Mouse (Mus musculus) thymus, adult 2 months (tissue): ENCODE measurements at regions not wholly inside any gene's neighbourhood (a gene's known extent, or its start where the extent isn't known, plus 50 kb on each side); places are given as distances from the start of the nearest gene placed in this dataset.

ENCODE experiments used
- CTCF ChIP-seq: fragments of 200-500 bp; IDR thresholded peaks from 2 replicates; pipeline ENCODE4 v1.5.1; 2012; ENCODE audit warnings: mild to moderate bottlenecking, control low read depth, low read length, moderate library complexity, borderline replicate concordance; ENCODE audit not compliant: control insufficient read depth, poor library complexity, insufficient read depth; ENCODE audit errors: extremely low read depth
- POLR2A ChIP-seq: fragments of 200-500 bp; IDR thresholded peaks from 2 replicates; pipeline ENCODE4 v1.6.1; 2012; ENCODE audit warnings: mild to moderate bottlenecking, low read length, control low read depth, moderate library complexity; ENCODE audit not compliant: control insufficient read depth, poor library complexity, insufficient read depth; ENCODE audit errors: extremely low read depth

DNA sequence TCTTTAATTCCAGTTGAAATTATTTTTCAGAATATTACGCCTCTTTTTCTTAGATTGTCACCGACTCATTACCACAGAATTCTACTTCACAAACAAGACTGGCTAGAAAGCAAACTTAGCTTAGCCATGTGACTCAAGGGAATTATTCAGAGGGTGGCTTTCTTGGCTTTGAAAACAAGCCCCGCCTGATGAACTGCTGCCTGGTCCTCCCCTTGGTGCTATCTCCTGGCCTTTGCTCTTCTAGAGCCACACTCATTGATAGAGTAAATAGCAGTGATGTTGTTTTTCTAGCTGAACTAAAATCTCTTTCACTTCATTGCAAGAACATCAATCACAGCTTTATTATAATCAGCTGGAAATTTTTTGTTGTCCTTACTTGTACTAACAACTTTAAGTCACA lies 713.0 kb upstream of the Cited2 start:
- TF ChIP-seq CTCF (no peak), POLR2A (no peak)
